Mouse (Mus musculus) olfactory bulb, adult 2 months (tissue): ENCODE results near the gene Baz1b. TPM values are rescaled to one million over a fixed set of nuclear protein-coding genes. Genes with fewer than 3 reads are reported as not detected.

Experiments
- H3K27ac ChIP-seq: fragments of 200-500 bp; 2 replicates; pipeline ENCODE4 v1.5.1; 2012; ENCODE audit warnings: low read depth, low read length; ENCODE audit not compliant: insufficient read depth
- H3K4me1 ChIP-seq: fragments of 200-500 bp; 2 replicates; pipeline ENCODE4 v1.6.1; 2012; ENCODE audit warnings: low read length; ENCODE audit not compliant: control insufficient read depth, insufficient read depth
- H3K4me3 ChIP-seq: fragments of 200-500 bp; 2 replicates; pipeline ENCODE4 v1.5.1; 2012; ENCODE audit warnings: mild to moderate bottlenecking, low read depth, low read length, moderate library complexity; ENCODE audit not compliant: insufficient read depth
- CTCF ChIP-seq: fragments of 200-500 bp; IDR thresholded peaks from 2 replicates; pipeline ENCODE4 v1.5.1; 2012; ENCODE audit warnings: low read depth, mild to moderate bottlenecking, low read length, moderate library complexity; ENCODE audit not compliant: insufficient read depth
- POLR2A ChIP-seq: fragments of 200-500 bp; IDR thresholded peaks from 2 replicates; pipeline ENCODE4 v1.6.1; 2012; ENCODE audit warnings: mild to moderate bottlenecking, low read depth, low read length, moderate library complexity; ENCODE audit not compliant: insufficient read depth
- WGBS: fragments of 180-500 bp; shearing (Covaris S2); methylation state at CpG from one replicate; pipeline ENCODE4 v1.1.7; 2018; 5-methylcytosine and 5-hydroxymethylcytosine counted together
- polyA plus RNA-seq: library from polyadenylated mRNA; stranded (reverse); fragments of >200 nt; gene quantifications from 2 replicates; pipeline ENCODE4 v1.2.4, GENCODE M21; 2012; ENCODE audit warnings: low replicate concordance; ENCODE audit not compliant: missing spikeins, insufficient read depth, insufficient read length

The Baz1b gene
- polyA plus RNA-seq, 1 experiment, result 147 TPM

DNA sequence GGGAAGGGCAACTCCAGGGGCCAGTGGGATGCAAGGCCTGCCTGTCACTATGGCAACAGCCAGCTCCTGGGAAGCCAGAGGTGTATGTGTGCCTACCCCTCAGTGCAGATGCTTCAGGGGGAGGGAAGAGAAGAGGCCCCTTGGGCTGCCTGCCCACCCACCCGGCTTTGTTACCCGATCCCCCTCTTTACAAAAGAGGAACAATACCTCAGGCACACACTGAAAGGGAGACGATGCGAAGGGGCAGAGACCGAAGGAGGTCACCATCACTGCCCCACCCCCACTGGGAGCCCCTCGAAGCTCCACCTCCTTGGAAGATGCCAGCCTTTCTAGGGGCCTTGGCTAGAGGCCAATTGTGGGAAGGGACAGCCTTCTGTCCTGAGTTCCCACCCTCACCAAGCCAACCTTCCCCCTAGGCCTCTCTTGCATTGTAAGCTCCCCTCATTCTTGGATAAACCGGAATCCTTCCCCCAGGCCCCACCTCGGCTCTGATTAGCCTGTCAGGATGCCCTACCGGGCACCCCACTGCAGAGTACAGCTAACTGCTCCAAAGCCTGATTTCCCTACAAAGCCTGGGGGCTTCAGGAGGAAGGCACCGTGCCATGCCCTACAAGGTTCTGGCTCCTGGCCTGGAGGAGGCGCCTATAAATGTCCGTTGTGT lies 66.8 kb downstream of the Baz1b start:
- no peak for TF ChIP-seq CTCF
- TF ChIP-seq POLR2A, result no peak
- Histone ChIP-seq H3K4me1 (peaks cover 27% of the 10 kb centered on the region), H3K27ac (no peak overlapping the region), H3K4me3 (no peak overlapping the region)
- WGBS, result 29% methylated on average over 12 of the region's 12 CpGs

DNA sequence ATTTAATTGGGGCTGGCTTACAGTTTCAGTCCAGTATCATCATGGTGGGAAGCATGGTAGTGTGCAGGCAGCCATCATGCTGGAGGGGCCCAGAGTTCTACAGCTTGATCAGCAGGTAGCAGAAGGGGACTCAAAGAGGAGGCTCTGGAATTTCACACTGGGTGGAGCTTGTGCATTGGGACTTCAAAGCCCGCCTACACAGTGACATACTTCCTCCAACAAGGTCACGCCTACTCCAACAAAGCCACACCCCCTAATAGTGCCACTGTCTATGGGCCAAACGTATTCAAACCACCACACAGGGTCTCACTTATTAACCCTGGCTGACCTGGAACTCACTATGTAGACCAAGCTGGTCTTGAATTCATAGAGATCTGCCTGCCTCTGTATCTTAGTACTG lies 69.1 kb downstream of the Baz1b start:
- no peak overlapping the region for H3K27ac ChIP-seq
- H3K4me1 ChIP-seq, result peaks cover 13% of the 10 kb centered on the region
- 96% methylated on average over 3 of the region's 3 CpGs for WGBS
- H3K4me3 ChIP-seq, result no peak overlapping the region
- no peak for TF ChIP-seq CTCF
- TF ChIP-seq POLR2A, result no peak

DNA sequence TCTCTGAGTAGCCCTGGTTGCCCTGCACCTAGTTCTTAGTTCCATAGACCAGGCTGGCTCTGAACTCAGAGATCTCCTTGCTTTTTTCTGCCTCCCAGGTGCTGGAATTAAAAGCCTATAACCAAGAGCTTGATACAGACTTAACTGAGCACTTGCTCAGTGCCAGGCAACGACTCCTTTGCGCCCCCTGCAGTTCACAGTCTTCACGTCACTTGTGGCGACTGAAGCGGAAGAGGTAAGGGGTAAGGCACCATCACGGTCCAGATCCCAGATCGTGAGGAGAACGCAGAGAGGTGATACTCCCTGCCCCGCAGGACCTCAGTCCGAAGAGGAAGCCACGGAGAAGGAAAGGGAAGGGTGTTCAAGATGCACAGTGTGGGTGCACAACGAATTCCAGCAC lies 70.5 kb downstream of the Baz1b start:
- H3K4me3 ChIP-seq, result no peak overlapping the region
- TF ChIP-seq CTCF (no peak), POLR2A (no peak)
- 81% methylated on average over 12 of the region's 12 CpGs for WGBS
- no peak overlapping the region for H3K27ac ChIP-seq
- H3K4me1 ChIP-seq, result peaks cover 11% of the 10 kb centered on the region

DNA sequence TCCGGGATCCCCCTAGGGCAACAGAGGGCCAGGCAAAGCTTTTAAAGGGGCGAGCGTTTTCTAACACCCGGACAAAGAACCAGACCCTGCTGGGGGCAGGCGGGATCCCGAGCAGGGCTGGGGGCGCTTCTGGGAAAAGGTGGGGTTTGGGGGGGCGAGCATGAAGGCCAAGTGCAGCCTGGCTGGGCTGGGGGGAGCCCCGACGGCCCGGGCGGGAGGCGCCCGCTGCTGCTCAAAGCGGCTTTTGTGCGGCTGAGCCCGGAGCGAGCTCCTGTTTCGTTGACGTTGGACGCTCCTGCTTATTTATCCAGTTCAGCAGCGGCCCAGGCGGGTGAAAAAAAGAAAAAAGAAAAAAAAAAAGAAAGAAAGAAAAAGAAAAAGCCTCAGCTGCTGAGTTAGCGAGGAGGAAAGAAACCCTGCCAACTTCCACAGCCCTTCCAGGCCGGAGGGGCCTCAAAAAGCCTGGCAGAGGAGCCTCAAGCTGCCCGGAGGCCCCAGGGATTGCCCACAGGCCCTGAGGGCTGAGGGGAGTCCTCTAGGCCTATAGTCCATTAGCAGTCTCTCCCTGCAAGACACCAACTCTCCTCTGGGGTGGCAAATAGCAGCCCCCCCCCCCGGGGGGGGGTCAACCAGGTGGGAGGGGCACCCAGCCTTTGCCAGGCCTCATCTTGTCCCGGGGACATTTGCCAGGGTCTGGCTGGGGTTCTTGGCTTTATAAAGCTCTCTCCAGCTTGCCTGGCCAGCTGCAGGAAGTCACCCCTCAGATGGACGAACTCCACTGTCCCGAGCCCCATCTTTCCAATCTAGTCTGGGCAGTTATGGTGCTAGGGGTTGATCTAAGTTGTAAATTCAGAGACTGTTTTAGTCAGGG lies 71.5 kb downstream of the Baz1b start:
- Histone ChIP-seq H3K27ac (no peak overlapping the region), H3K4me3 (no peak overlapping the region), H3K4me1 (peaks cover 11% of the 10 kb centered on the region)
- WGBS, result 14% methylated on average over 30 of the region's 30 CpGs
- no peak for TF ChIP-seq CTCF
- no peak for TF ChIP-seq POLR2A

DNA sequence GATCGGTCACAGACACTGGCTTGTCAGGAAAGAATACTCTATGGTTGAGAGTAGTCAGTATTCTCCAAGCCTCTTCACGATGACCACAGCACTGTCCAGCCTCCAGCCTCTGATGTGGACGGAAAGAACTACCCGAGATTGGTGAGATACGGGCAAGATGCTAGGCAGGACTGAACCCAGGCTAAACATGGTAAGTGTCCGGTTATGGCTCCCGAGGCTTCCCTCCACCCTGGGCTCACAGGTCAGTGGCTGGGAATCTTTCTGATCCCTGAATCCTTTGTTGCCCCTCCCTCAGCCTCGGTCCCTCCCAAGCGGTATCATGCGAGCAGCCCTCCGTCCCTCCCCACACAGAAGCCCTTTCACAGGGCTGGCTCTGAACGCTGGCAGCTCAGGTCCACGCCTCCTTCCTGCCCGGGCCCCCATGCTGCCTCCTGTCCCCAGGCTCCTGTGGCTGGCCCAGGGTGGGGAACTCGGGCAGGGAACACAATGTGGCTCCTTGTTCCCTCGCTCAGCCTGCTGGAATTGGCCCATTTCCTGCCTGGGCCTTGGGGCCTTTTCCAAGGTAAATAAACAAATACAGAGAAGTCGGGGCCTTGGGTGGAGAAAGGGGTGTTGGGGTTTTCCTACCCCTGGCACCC lies 76.9 kb downstream of the Baz1b start:
- 27% methylated on average over 17 of the region's 17 CpGs for WGBS
- Histone ChIP-seq H3K27ac (no peak overlapping the region), H3K4me3 (no peak overlapping the region)

DNA sequence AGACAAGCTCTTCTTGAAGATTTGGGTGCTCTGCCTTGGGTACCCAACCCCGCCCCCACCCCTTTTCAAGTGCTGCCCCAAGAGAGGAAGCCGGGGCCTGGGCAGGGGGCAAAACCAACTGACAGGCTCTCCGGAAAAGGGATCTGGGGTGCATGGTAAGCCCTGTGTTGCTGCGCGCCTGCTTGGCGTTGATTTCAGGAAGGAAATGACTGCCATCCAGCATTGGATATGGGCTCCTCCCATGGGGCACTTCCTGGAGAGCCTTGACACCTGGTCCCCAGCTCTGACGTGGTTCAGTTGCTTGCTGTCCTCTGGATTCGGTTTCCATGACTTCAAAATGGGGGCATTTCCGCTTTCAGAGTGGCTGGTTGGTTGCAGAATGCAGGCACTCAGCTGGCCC lies 77.5 kb downstream of the Baz1b start:
- H3K4me1 ChIP-seq, result peaks cover 6% of the 10 kb centered on the region
- H3K4me3 ChIP-seq, result no peak overlapping the region
- TF ChIP-seq CTCF (no peak), POLR2A (no peak)
- no peak overlapping the region for H3K27ac ChIP-seq
- WGBS, result 53% methylated on average over 9 of the region's 9 CpGs

More for the DNA sequence above, 76.9 kb downstream of the Baz1b start:
- H3K4me1 ChIP-seq, result peaks cover 6% of the 10 kb centered on the region
- TF ChIP-seq POLR2A (no peak), CTCF (no peak)

DNA sequence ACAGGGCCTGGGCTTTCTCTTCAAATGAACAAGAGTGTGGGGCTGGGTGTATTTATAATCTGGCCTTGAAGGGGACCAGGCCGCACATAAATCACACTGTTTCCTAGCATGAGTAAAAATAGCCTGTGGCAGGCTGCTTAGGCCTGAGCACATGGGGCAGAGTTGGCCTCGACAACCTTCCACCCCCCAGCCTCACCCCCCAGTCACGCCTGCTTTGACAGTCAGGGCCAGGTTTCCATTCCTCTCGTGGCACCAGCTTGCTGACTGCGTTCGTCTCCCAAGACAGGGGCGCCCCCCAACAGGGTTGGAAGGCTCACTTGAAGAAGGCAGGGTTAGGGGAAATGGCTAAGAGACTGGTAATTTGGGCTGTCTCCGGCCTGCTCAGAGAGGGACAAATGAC lies 82.4 kb downstream of the Baz1b start:
- Histone ChIP-seq H3K4me1 (peaks cover 8% of the 10 kb centered on the region), H3K4me3 (no peak overlapping the region), H3K27ac (no peak overlapping the region)
- WGBS, result 86% methylated on average over 8 of the region's 8 CpGs
- TF ChIP-seq POLR2A (no peak), CTCF (no peak)

DNA sequence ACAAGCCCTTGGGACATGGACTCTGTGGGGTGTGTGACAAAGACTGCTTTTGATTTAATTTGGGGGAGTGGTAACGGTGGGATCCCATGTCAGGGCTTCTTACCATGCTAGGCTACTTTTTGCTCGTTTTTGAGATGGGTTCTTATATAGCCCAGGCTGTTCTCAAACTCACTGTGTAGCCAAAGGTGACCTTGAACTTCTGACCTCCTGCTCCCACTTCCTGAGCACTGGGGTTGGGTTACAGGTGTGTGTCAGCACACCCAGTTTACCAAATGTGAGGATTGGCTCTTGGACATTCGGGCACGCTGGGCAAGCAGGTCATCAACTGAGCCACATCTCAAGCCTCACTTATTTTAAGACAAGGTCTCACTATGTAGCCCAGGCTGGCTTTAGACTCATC lies 83.3 kb downstream of the Baz1b start:
- H3K27ac ChIP-seq, result no peak overlapping the region
- WGBS, result 93% methylated on average over 4 of the region's 4 CpGs

More for the DNA sequence above, 83.3 kb downstream of the Baz1b start:
- H3K4me3 ChIP-seq, result no peak overlapping the region
- H3K4me1 ChIP-seq, result peaks cover 12% of the 10 kb centered on the region
- TF ChIP-seq CTCF, result no peak
- TF ChIP-seq POLR2A, result no peak
